Mouse (Mus musculus) adrenal gland, postnatal 14 days (tissue): ENCODE measurements at regions not wholly inside any gene's neighbourhood (a gene's known extent, or its start where the extent isn't known, plus 50 kb on each side); places are given as distances from the start of the nearest gene placed in this dataset.
A peak's percentile ranks its signal among the peaks of the same experiment; 100 is the strongest.
"Not testable (repeated sequence)": the region's sequence is repeated elsewhere in the genome, so short reads cannot be mapped to it uniquely, and the experiment has no call there.

Experiments used
- DNase-seq: peaks from one replicate; pipeline ENCODE4 v3.0.0; 2021; ENCODE audit warnings: mixed read lengths

DNA sequence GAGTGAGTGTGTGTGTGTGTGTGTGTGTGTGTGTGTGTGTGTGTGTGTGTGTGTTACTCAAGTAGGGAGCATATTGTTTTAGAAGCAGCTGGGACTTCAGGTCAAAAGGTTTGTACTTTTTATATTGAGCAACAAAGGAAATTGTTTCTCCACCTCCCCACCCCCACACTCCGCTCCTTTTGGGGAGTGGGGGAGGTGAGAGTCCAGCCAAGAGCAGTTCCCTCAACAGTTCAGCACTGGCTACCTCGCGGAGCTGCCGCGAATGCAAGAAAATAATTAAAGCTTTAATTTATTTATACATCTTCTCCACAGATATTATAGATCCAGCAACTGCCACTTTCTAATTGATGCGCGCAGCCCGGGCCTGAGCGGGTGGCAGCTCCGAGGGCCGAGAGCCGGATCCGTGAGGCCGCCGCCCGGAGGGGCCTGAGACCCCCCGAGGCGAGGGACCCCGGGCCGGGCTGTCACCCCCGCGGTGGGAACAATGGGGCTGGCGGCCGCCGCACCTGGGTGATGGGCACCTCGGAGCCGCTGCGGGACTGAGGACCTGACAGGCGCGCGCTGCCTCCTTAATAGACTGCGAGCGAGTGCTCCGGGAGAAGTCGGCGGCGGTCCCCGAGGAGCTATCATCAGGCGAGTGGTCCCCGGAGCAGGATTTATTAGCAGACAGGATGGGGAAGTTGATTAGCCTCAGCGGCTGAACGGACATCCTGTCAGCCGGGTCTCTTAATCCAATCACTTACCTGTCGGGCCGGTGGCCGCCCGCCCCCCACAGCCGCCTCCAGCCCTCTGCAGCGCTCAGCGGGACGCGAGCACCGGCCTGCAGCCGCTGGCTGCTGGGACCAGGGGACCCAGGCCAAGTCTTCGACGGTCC lies 124.4 kb downstream of the Melk start:
- no peak for DNase-seq

DNA sequence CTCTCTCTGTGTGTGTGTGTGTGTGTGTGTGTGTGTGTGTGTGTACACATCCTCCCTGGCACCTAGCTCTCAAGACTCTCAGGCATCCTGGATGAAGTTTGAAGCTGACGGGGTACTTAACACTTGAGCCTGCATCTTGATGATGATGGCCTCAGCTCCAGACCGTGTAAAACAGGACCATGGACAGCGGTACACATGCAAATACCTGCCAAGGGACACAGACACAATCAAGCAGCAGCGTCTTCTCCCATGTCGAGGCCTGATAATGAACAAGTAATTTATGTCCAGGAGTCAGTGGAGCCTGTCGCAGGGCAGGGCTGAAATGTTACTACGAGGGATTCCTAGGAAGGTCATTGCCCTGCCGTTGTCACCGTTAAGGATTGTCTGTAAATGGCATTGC lies 133.9 kb downstream of the Melk start:
- peak; percentile 29 for DNase-seq

DNA sequence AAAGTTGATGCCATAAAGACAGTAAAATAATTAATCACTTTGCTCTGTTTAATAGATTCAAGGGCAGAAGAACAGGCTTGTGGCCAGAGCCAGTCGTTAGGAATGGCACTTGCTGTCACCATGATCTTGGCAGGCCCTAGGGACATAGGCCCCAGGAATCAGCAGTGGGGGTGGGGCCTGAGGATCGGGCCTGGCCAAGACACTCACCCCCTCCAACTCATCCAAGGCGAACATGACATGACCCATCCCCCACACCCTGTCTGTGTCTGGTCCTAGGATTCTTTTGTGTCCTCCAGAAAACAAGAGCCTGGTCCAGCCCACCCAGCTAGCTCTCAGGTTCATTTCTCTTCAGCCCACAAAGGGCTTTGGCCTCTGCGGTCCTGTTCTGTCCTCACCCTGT lies 144.8 kb downstream of the Melk start:
- peak; percentile 64 for DNase-seq

DNA sequence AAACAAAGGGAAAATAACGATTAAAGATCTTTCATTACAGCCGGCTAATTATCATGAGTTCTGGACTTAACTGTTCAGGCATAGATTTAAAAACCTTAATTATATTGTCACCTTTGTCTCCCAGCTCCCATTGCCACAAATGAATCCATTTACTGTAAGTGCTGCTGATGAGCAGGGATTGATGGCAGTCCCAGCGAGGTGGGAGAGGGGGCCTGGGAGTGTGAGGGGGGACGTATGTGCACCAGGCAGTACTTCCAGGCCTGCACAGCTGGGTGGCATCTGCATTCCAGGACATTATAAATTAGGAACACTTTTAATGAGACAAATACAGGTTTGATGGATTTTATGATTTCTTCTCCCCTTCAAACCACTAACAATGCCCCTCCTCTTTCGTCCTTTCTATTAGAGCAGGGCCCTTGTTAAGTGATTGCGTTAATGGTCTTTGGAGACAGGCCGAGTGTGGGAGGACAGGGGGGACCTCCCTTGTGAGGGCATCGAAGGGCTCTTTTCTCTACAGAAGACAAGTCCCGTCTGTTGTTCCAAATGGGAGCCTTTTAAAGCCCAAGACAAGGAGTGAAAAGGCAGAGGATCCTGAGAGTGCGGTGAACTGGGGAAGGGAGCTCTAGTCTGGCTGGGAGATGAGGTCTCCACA lies 150.3 kb downstream of the Melk start:
- DNase-seq = no peak

DNA sequence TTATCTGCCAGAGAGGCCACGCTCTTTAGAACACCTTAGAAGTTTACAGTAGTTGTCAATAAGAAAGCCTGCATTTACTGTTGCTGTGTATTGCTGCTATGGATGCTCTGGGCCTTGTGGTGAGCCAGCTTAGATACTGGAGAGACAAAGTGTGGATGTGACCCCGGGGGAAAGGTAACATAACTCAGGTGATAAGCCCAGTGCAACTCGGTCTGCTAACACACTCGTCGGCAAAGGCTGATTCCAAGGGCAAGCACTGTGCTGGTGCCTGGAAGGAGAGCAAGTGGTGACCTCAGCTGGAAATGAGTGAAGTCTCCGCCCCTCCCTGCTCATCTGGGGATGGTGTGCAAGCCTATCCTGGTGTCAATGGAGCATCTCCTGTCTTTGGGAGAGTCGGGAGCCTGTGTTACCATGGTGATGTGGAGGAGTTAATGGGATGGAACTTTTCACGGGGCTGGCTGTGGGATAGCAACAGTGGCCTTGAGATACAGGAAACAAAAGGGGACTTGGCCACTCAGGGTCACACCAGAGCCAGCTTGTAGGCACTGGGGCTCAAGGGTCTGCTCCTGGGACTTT lies 151.5 kb downstream of the Melk start:
- DNase-seq = no peak

DNA sequence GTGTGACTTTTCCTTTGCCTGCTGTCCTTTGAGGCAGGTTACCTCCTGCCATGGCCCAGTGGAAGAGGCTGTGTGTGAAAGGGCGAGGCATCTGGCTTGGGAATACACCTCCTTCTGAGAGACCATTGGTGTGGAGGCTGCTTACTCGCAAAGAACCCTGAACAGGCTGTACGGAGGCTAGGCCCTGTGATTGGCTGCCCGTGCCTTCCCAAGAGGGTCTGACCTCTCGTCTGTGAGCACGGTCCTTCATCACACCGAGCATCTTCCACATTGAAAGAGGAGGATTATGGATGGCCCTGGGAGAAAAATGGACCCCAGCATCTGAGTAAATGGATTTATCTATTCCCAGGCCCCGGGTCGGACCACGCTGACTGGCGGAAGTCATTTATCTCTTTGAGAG lies 152.9 kb downstream of the Melk start:
- DNase-seq = no peak

DNA sequence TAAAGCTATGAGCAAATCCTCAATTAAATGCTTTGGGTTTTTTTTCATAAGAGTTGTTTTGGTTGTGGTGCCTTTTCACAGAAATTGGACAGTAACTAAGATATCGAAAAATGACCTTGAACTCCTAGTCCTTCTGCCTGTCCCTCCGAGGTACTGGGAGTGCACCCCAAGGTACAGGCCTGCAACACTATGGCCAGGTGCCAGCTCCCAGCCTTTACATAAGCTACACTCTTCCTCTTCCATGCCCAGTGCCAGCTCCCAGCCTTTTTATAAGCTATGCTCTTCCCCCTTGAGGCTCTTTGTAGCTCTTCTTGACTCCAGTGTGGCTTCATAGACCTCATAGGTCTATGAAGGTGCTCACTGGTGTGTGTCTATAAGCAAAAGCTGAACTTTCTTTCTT lies 155.2 kb downstream of the Melk start:
- no peak for DNase-seq

DNA sequence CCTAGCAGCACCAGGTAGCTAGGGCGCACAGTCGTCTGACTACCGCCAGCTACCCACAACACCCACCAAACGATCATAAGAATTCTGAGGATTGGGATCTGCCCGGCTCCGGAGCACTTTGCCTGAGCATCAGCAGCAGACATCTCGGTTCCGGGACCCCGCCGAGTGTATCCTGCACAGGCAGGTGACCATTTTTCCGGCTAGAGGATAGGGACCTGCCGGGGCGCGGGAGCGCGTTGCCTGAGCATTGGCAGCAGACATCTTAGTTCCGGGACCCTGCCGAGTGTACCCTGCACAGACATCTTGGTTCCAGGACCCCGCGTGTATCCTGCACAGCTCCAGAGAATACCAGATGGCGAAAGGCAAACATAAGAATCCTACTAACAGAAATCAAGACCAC lies 172.8 kb downstream of the Melk start:
- not testable (repeated sequence) for DNase-seq
